Comparison of ENCODE assay signal across 9 mouse cellular contexts in the genomic region with DNA sequence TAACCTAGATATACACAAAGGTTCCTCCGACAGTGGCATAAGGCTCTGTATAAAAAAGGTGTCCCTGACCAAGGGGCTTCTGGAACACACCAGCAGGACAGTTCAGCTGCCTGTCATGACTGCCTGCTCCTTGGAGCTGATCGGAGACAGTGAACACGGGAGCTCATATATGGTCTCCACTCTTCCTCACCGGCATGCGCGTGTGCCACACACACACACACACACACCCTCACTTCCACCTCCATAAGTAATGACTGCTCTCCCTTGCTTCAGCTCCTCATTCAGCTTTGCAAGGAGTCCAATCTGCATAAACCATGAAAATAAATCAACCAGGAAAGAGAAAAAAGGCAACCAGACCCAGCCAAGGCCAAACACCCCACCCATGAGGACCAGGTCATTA.
DNase-seq lines count a peak whose midpoint lies in the region; ATAC-seq and TF ChIP-seq lines count a peak whose summit lies in the region.
"Had no signal": no experiment of that assay in that cellular context is flagged by ENCODE, and none has a peak within 500 bp of the region (broad histone marks: within the 10 kb centered on the region; RNA-seq: fewer than 3 reads in every experiment).

No protein-coding gene starts in this region.

- intact Hi-C loops in left cerebral cortex, adult 2 months (cut with DNase I), result loop anchor here (5.0 kb wide), 1 partner anchor 86 kb away; no protein-coding TSS in a partner anchor
- intact Hi-C loops in left cerebral cortex, postnatal 14 days (cut with DNase I), result no loop called here

- no peaks in the 10 kb centered on the region for H3K9me3 ChIP-seq in forebrain, embryonic 16.5 days (ENCODE audit: control insufficient read depth, low read length)
- H3K9me3 ChIP-seq in midbrain, embryonic 12.5 days, result no peaks in the 10 kb centered on the region
- no peaks in the 10 kb centered on the region for H3K9me3 ChIP-seq in stomach, postnatal 0 days (ENCODE audit: control insufficient read depth, low read length)
- no peaks in the 10 kb centered on the region for H3K9me3 ChIP-seq in lung, postnatal 0 days (ENCODE audit: low read length)

- H3K9ac ChIP-seq in forebrain, embryonic 16.5 days (replicated peaks; ENCODE audit: low read depth, low read length), result peak overlapping the region; percentile 43; the same call in 1 of the 2 replicates
- H3K9ac ChIP-seq in midbrain, embryonic 12.5 days (replicated peaks), result peak overlapping the region; percentile 15; the same call in 1 of the 2 replicates
- no peak overlapping the region for H3K9ac ChIP-seq in stomach, postnatal 0 days (ENCODE audit: low read length)
- no peak overlapping the region for H3K9ac ChIP-seq in lung, postnatal 0 days (replicated peaks; ENCODE audit: low read depth)

- H3K4me2 ChIP-seq in forebrain, embryonic 16.5 days (ENCODE audit: low read length), result peak overlapping the region; percentile 35; the same call in 1 of the 2 replicates
- peak overlapping the region; percentile 26 for H3K4me2 ChIP-seq in midbrain, embryonic 12.5 days (replicated peaks)
- H3K4me2 ChIP-seq in stomach, postnatal 0 days (replicated peaks; ENCODE audit: low read depth), result no peak overlapping the region
- no peak overlapping the region for H3K4me2 ChIP-seq in lung, postnatal 0 days (replicated peaks; ENCODE audit: low read depth, low read length)

- H3K27me3 ChIP-seq in forebrain, embryonic 16.5 days (replicated peaks; ENCODE audit: control insufficient read depth, insufficient read depth, low read length), result no peaks in the 10 kb centered on the region
- no peaks in the 10 kb centered on the region for H3K27me3 ChIP-seq in midbrain, embryonic 12.5 days
- no peaks in the 10 kb centered on the region for H3K27me3 ChIP-seq in stomach, postnatal 0 days (ENCODE audit: control insufficient read depth, insufficient read depth, low read length)
- H3K27me3 ChIP-seq in lung, postnatal 0 days (replicated peaks; ENCODE audit: insufficient read depth, low read length), result no peaks in the 10 kb centered on the region

- WGBS in forebrain, embryonic 16.5 days, result 43% methylated on average over 6 of the region's 6 CpGs
- WGBS in midbrain, embryonic 12.5 days, result 77% methylated on average over 6 of the region's 6 CpGs
- 71% methylated on average over 6 of the region's 6 CpGs for WGBS in stomach, postnatal 0 days
- 84% methylated on average over 6 of the region's 6 CpGs for WGBS in lung, postnatal 0 days

- ATAC-seq in forebrain, embryonic 16.5 days, result peak; percentile 6; the same call in 1 of the 2 replicates
- ATAC-seq in midbrain, embryonic 12.5 days (ENCODE audit: low FRiP score, low read depth), result peak; percentile 24; the same call in 1 of the 2 replicates
- no peak for ATAC-seq in stomach, postnatal 0 days (ENCODE audit: low FRiP score, low TSS enrichment)
- no peak for ATAC-seq in lung, postnatal 0 days

- TF ChIP-seq EP300 in stomach, postnatal 0 days (optimal IDR thresholded peaks at IDR 0.05), result no peak
- TF ChIP-seq EP300 in lung, postnatal 0 days (IDR thresholded peaks at IDR 0.05), result no peak

- peaks cover 55% of the 10 kb centered on the region for H3K4me1 ChIP-seq in forebrain, embryonic 16.5 days (replicated peaks; ENCODE audit: control insufficient read depth, insufficient read depth, low read length)
- H3K4me1 ChIP-seq in midbrain, embryonic 12.5 days, result peaks cover 48% of the 10 kb centered on the region
- H3K4me1 ChIP-seq in stomach, postnatal 0 days (replicated peaks; ENCODE audit: control insufficient read depth, insufficient read depth), result no peaks in the 10 kb centered on the region; the same call in none of the 2 replicates
- H3K4me1 ChIP-seq in lung, postnatal 0 days (ENCODE audit: insufficient read depth, low read depth, low read length), result no peaks in the 10 kb centered on the region

- no peaks in the 10 kb centered on the region for H3K36me3 ChIP-seq in forebrain, embryonic 16.5 days (ENCODE audit: control insufficient read depth, insufficient read depth)
- no peaks in the 10 kb centered on the region for H3K36me3 ChIP-seq in midbrain, embryonic 12.5 days
- no peaks in the 10 kb centered on the region for H3K36me3 ChIP-seq in stomach, postnatal 0 days (ENCODE audit: control insufficient read depth, insufficient read depth, low read length)
- H3K36me3 ChIP-seq in lung, postnatal 0 days (ENCODE audit: insufficient read depth, low read length), result no peaks in the 10 kb centered on the region

- DNase-seq in left cerebral cortex, adult 2 months (ENCODE audit: extremely low spot score in 1 of 2, low spot score in 2 of 2), result no peak
- no peak for DNase-seq in left cerebral cortex, postnatal 14 days (ENCODE audit: low spot score in 2 of 2)
- no peak for DNase-seq in stomach, postnatal 0 days (ENCODE audit: low spot score)
- no peak for DNase-seq in layer of hippocampus, adult 11-12 months (ENCODE audit: low spot score)
- DNase-seq in testis, postnatal 10 days (ENCODE audit: low spot score), result no peak
- DNase-seq in lung, postnatal 0 days (ENCODE audit: low spot score), result no peak
- DNase-seq: adrenal gland, adult 8-10 months had no signal

- H3K4me3 ChIP-seq in left cerebral cortex, adult 2 months, result no peak overlapping the region
- no peak overlapping the region for H3K4me3 ChIP-seq in forebrain, embryonic 16.5 days (replicated peaks; ENCODE audit: low read length)
- no peak overlapping the region for H3K4me3 ChIP-seq in midbrain, embryonic 12.5 days
- no peak overlapping the region for H3K4me3 ChIP-seq in stomach, postnatal 0 days (ENCODE audit: low read depth, low read length)
- no peak overlapping the region for H3K4me3 ChIP-seq in lung, postnatal 0 days (ENCODE audit: low read depth, low read length)

- peak overlapping the region; percentile 74 for H3K27ac ChIP-seq in left cerebral cortex, adult 2 months
- peak overlapping the region; percentile 89 for H3K27ac ChIP-seq in forebrain, embryonic 16.5 days (ENCODE audit: low read length)
- H3K27ac ChIP-seq in midbrain, embryonic 12.5 days (replicated peaks), result peak overlapping the region; percentile 89
- peak overlapping the region; percentile 67 for H3K27ac ChIP-seq in stomach, postnatal 0 days (replicated peaks)
- H3K27ac ChIP-seq in lung, postnatal 0 days (ENCODE audit: low read length), result no peak overlapping the region

- no peak for TF ChIP-seq CTCF in left cerebral cortex, adult 2 months (IDR thresholded peaks at IDR 0.05)
- TF ChIP-seq CTCF in stomach, postnatal 0 days (IDR thresholded peaks at IDR 0.05; ENCODE audit: low read depth), result no peak
- no peak for TF ChIP-seq CTCF in lung, postnatal 0 days (IDR thresholded peaks at IDR 0.05)

Comparison
In these comparisons a context has a peak if more than half of its experiments do, and no peak if none do; other contexts are left out.
1. ATAC-seq: peak in forebrain, embryonic 16.5 days (single experiment) and midbrain, embryonic 12.5 days (single experiment); none in stomach, postnatal 0 days (single experiment) and lung, postnatal 0 days (single experiment).
2. H3K4me2 ChIP-seq: peak in forebrain, embryonic 16.5 days (single experiment) and midbrain, embryonic 12.5 days (single experiment); none in stomach, postnatal 0 days (single experiment) and lung, postnatal 0 days (single experiment).
3. H3K9ac ChIP-seq: peak in forebrain, embryonic 16.5 days (single experiment) and midbrain, embryonic 12.5 days (single experiment); none in stomach, postnatal 0 days (single experiment) and lung, postnatal 0 days (single experiment).